ENCODE assay signal across 13 mouse cellular contexts in the genomic region with DNA sequence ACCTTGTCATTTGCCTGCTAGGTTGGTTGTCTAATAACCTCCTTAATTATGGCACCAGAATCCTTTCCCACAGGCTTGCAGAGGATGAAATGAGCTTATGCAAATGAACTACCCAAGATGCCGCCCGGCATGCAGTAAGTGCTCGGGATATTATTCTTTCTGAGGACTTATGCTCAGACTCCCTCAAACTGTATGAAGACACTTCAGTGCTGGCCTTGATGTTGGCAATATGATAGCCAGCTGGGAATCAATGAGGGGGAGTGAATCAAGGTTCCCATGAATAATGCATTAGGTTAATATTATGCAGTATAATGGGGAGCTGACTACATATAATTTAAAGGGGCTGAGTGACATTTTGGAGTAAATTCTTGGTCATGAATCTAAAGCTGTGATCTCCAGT.
"Had no signal": no experiment of that assay in that cellular context is flagged by ENCODE, and none has a peak within 500 bp of the region (broad histone marks: within the 10 kb centered on the region; RNA-seq: fewer than 3 reads in every experiment).

No protein-coding gene starts in this region.

- DNase-seq: kidney, adult 11 months; kidney, postnatal 10 days; kidney, postnatal 4 days; left cerebral cortex, postnatal 4 days; lung, adult 18-20 months; retina, postnatal 1 day; right cerebral cortex, postnatal 4 days; spleen, adult 18-20 months; thymus, postnatal 36 days had no signal

- H3K27ac ChIP-seq: layer of hippocampus, adult 2 months; limb, embryonic 13.5 days; liver, embryonic 14.5 days; neural tube, embryonic 13.5 days had no signal

- H3K9ac ChIP-seq: limb, embryonic 13.5 days; liver, embryonic 14.5 days; neural tube, embryonic 13.5 days had no signal

- H3K4me2 ChIP-seq: limb, embryonic 13.5 days; neural tube, embryonic 13.5 days had no signal

- H3K9me3 ChIP-seq: limb, embryonic 13.5 days; neural tube, embryonic 13.5 days had no signal

- H3K36me3 ChIP-seq: limb, embryonic 13.5 days; neural tube, embryonic 13.5 days had no signal

- H3K27me3 ChIP-seq: limb, embryonic 13.5 days; neural tube, embryonic 13.5 days had no signal

- H3K4me3 ChIP-seq: layer of hippocampus, adult 2 months; limb, embryonic 13.5 days; neural tube, embryonic 13.5 days had no signal
